Comparison of ENCODE assay signal across 8 mouse cellular contexts in genomic region chr8:69625095-69625789, GRCm38 (mm10). TPM values are rescaled to one million over a fixed set of nuclear protein-coding genes. Genes with fewer than 3 reads are reported as not detected.
DNase-seq lines count a peak whose midpoint lies in the region; ATAC-seq and TF ChIP-seq lines count a peak whose summit lies in the region.

Gene Zfp868 (minus strand): TSS chr8:69625548.

- DNase-seq in 3T3-L1 (ENCODE audit: low read depth, low spot score): peak; percentile 100
- peak; percentile 95 for DNase-seq in adrenal gland, postnatal 4 days (ENCODE audit: low spot score in 2 of 2)
- DNase-seq in embryonic facial prominence, embryonic 14.5 days (ENCODE audit: low spot score): peak; percentile 98
- peak; percentile 99 to 100 for DNase-seq in heart, adult 2 months
- peak; percentile 97 for DNase-seq in kidney, adult 8-10 months
- DNase-seq in spleen, postnatal 10 days (ENCODE audit: low spot score in 2 of 2): peak; percentile 98 to 99

- peak within 1 kb of the TSS; percentile 76 for H3K4me3 ChIP-seq in embryonic facial prominence, embryonic 14.5 days (ENCODE audit: low read depth, low read length)
- H3K4me3 ChIP-seq in heart, adult 2 months: peak within 1 kb of the TSS; percentile 91
- H3K4me3 ChIP-seq in limb, embryonic 13.5 days: peak within 1 kb of the TSS; percentile 75
- peak within 1 kb of the TSS; percentile 63 for H3K4me3 ChIP-seq in midbrain, embryonic 16.5 days (ENCODE audit: low read depth, low read length)

- peak; percentile 100 for ATAC-seq in embryonic facial prominence, embryonic 14.5 days (ENCODE audit: low read depth)
- peak; percentile 100 for ATAC-seq in limb, embryonic 13.5 days (ENCODE audit: low FRiP score, low read depth)
- peak; percentile 100 for ATAC-seq in midbrain, embryonic 16.5 days

- H3K4me1 ChIP-seq in embryonic facial prominence, embryonic 14.5 days (ENCODE audit: control insufficient read depth, insufficient read depth, low read length): peaks cover 6% of the 10 kb centered on the region; the same call in 1 of the 2 replicates
- H3K4me1 ChIP-seq in heart, adult 2 months (ENCODE audit: control insufficient read depth, insufficient read depth, low read length): peaks cover 2% of the 10 kb centered on the region
- H3K4me1 ChIP-seq in limb, embryonic 13.5 days: peaks cover 10% of the 10 kb centered on the region
- peaks cover 12% of the 10 kb centered on the region for H3K4me1 ChIP-seq in midbrain, embryonic 16.5 days (ENCODE audit: control insufficient read depth, insufficient read depth, low read length)

- H3K27me3 ChIP-seq in embryonic facial prominence, embryonic 14.5 days (replicated peaks; ENCODE audit: control insufficient read depth, insufficient read depth, low read length): no peaks in the 10 kb centered on the region
- H3K27me3 ChIP-seq in heart, adult 2 months (ENCODE audit: control insufficient read depth, insufficient read depth, low read length): no peaks in the 10 kb centered on the region
- H3K27me3 ChIP-seq in limb, embryonic 13.5 days: no peaks in the 10 kb centered on the region
- no peaks in the 10 kb centered on the region for H3K27me3 ChIP-seq in midbrain, embryonic 16.5 days (ENCODE audit: control insufficient read depth, insufficient read depth, low read depth, low read length)

- H3K9ac ChIP-seq in embryonic facial prominence, embryonic 14.5 days (ENCODE audit: low read depth, low read length): peak within 1 kb of the TSS; percentile 94
- peak within 1 kb of the TSS; percentile 96 for H3K9ac ChIP-seq in heart, adult 2 months (ENCODE audit: low read depth, low read length)
- peak within 1 kb of the TSS; percentile 87 for H3K9ac ChIP-seq in limb, embryonic 13.5 days
- H3K9ac ChIP-seq in midbrain, embryonic 16.5 days (ENCODE audit: low read depth, low read length): peak within 1 kb of the TSS; percentile 82

- no peak for TF ChIP-seq EP300 in heart, adult 2 months (IDR thresholded peaks at IDR 0.05; ENCODE audit: insufficient read depth, low read depth, low read length)

- no peaks in the 10 kb centered on the region for H3K79me2 ChIP-seq in heart, adult 2 months (replicated peaks; ENCODE audit: control insufficient read depth, insufficient read depth, low read length)

- H3K27ac ChIP-seq in embryonic facial prominence, embryonic 14.5 days (replicated peaks; ENCODE audit: low read depth, low read length): peak within 1 kb of the TSS; percentile 99
- peak within 1 kb of the TSS; percentile 98 for H3K27ac ChIP-seq in heart, adult 2 months
- peak within 1 kb of the TSS; percentile 98 for H3K27ac ChIP-seq in limb, embryonic 13.5 days
- H3K27ac ChIP-seq in midbrain, embryonic 16.5 days (ENCODE audit: low read length): peak within 1 kb of the TSS; percentile 98

- no peaks in the 10 kb centered on the region for H3K36me3 ChIP-seq in embryonic facial prominence, embryonic 14.5 days (ENCODE audit: control insufficient read depth, insufficient read depth, low read length)
- H3K36me3 ChIP-seq in heart, adult 2 months (ENCODE audit: control insufficient read depth, insufficient read depth, low read length): no peaks in the 10 kb centered on the region; the same call in 1 of the 2 replicates
- H3K36me3 ChIP-seq in limb, embryonic 13.5 days: no peaks in the 10 kb centered on the region; the same call in 1 of the 2 replicates
- no peaks in the 10 kb centered on the region for H3K36me3 ChIP-seq in midbrain, embryonic 16.5 days (ENCODE audit: control insufficient read depth, insufficient read depth, low read length)

- H3K9me3 ChIP-seq in embryonic facial prominence, embryonic 14.5 days (ENCODE audit: control insufficient read depth, low read length): 0 out of 2 replicates have a peak, but pooled peaks cover 2% of the 10 kb centered on the region
- no peaks in the 10 kb centered on the region for H3K9me3 ChIP-seq in limb, embryonic 13.5 days
- no peaks in the 10 kb centered on the region for H3K9me3 ChIP-seq in midbrain, embryonic 16.5 days (replicated peaks; ENCODE audit: control insufficient read depth, low read length, poor library complexity, severe bottlenecking)

- intact Hi-C loops in heart, adult 2 months (cut with DNase I): loop anchor here (1.0 to 10.0 kb wide), 3 partner anchors 91 to 270 kb away; partner anchors contain the start of genes Atp13a1 and Zfp866

- TF ChIP-seq CTCF in heart, adult 2 months (IDR thresholded peaks at IDR 0.05): peak; percentile 74

- TF ChIP-seq POLR2A in heart, adult 2 months (IDR thresholded peaks at IDR 0.05; ENCODE audit: insufficient read depth, low read depth, low read length): peak; percentile 82

- 1% methylated on average over 23 of the region's 41 CpGs for WGBS in embryonic facial prominence, embryonic 14.5 days
- under 1% methylated on average over 41 of the region's 41 CpGs for WGBS in heart, adult 2 months
- WGBS in limb, embryonic 13.5 days: under 1% methylated on average over 41 of the region's 41 CpGs
- under 1% methylated on average over 41 of the region's 41 CpGs for WGBS in midbrain, embryonic 16.5 days

- H3K4me2 ChIP-seq in embryonic facial prominence, embryonic 14.5 days (ENCODE audit: low read depth, low read length): peak within 1 kb of the TSS; percentile 65
- H3K4me2 ChIP-seq in limb, embryonic 13.5 days (replicated peaks): peak within 1 kb of the TSS; percentile 64
- H3K4me2 ChIP-seq in midbrain, embryonic 16.5 days (ENCODE audit: low read length): peak within 1 kb of the TSS; percentile 55

RNA-seq across cellular contexts. Expression of gene Zfp868, which starts in this region (rescaled TPM):
- total RNA-seq in adrenal gland, postnatal 4 days (2021): 10 to 100 TPM; 21.0 to 21.3 TPM
- polyA plus RNA-seq in embryonic facial prominence, embryonic 14.5 days (2014; fragmentation: Nextera tagmentation; extraction: Ambion mirVana): 17.3 and 19.8 TPM in 2 replicates
- 1 to 10 TPM; 5.5 to 7.3 TPM for total RNA-seq in heart, adult 2 months (2021)
- 2.2 and 7.5 TPM in 2 replicates for polyA plus RNA-seq in heart, adult 2 months (2012; rRNA removed)
- 31.1 TPM in 2 replicates for polyA plus RNA-seq in limb, embryonic 13.5 days (2015; fragmentation: Nextera tagmentation; extraction: Ambion mirVana)
- 37.9 and 42.0 TPM in 2 replicates for polyA plus RNA-seq in midbrain, embryonic 16.5 days (2015; fragmentation: Nextera tagmentation; extraction: Ambion mirVana)

Comparison
In these comparisons a context has a peak if more than half of its experiments do, and no peak if none do; other contexts are left out.
1. Peak in every context shown above with its lines: DNase-seq, ATAC-seq, H3K4me3 ChIP-seq and H3K27ac ChIP-seq.